Mouse (Mus musculus) forebrain, embryonic 14.5 days (tissue): Measurements from ENCODE around the gene Uckl1. TPM values are rescaled to one million over a fixed set of nuclear protein-coding genes. Genes with fewer than 3 reads are reported as not detected.

ENCODE experiments used
- ATAC-seq: fragments of 200-750 bp; cut with Nextera tagmentation; 2 replicates; pipeline ENCODE4 v1.8.0; 2017; ENCODE audit warnings: mild to moderate bottlenecking, moderate library complexity
- DNase-seq: peaks from one replicate; pipeline ENCODE4 v3.0.0-alpha.2; 2015; ENCODE audit warnings: low spot score
- H3K27ac ChIP-seq: fragments of 300-500 bp; sonication (generic); 2 replicates; pipeline ENCODE4 v1.5.1; 2014; ENCODE audit warnings: low read depth, mild to moderate bottlenecking, control low read depth, low read length, moderate library complexity
- H3K27me3 ChIP-seq: fragments of 300-500 bp; sonication (generic); replicated peaks from 2 replicates; pipeline ENCODE4 v1.6.1; 2014; ENCODE audit warnings: low read length, control low read depth, mixed read lengths; ENCODE audit not compliant: control insufficient read depth, insufficient read depth
- H3K36me3 ChIP-seq: fragments of 300-500 bp; sonication (generic); 2 replicates; pipeline ENCODE4 v1.6.1; 2014; ENCODE audit warnings: low read length, control low read depth; ENCODE audit not compliant: control insufficient read depth, insufficient read depth
- H3K4me1 ChIP-seq: fragments of 300-500 bp; sonication (generic); 2 replicates; pipeline ENCODE4 v1.6.1; 2014; ENCODE audit warnings: antibody characterized with exemption, low read length, control low read depth; ENCODE audit not compliant: control insufficient read depth, insufficient read depth
- H3K4me2 ChIP-seq: fragments of 300-500 bp; sonication (generic); 2 replicates; pipeline ENCODE4 v1.6.1; 2014; ENCODE audit warnings: mild to moderate bottlenecking, control low read depth, low read length
- H3K4me3 ChIP-seq: fragments of 300-500 bp; sonication (generic); 2 replicates; pipeline ENCODE4 v1.5.1; 2014; ENCODE audit warnings: low read depth, low read length, control low read depth
- H3K9ac ChIP-seq: fragments of 300-500 bp; sonication (generic); 2 replicates; pipeline ENCODE4 v1.6.1; 2014; ENCODE audit warnings: mild to moderate bottlenecking, low read length, control low read depth, moderate library complexity
- H3K9me3 ChIP-seq: fragments of 300-500 bp; sonication (generic); replicated peaks from 2 replicates; pipeline ENCODE4 v1.6.1; 2016; ENCODE audit warnings: low read length, control low read depth, mixed read lengths; ENCODE audit not compliant: control insufficient read depth
- WGBS: fragments of 180-500 bp; shearing (Covaris S2); extraction: QIAGEN DNeasy Blood & Tissue Kit; methylation state at CpG from one replicate; pipeline ENCODE4 v1.1.7; 2014; 5-methylcytosine and 5-hydroxymethylcytosine counted together
- polyA plus RNA-seq: library from polyadenylated mRNA; unstranded; fragments of >200 nt; fragmentation: Nextera tagmentation; extraction: Ambion mirVana; gene quantifications from 2 replicates; pipeline ENCODE4 v1.2.1, GENCODE M21; 2014

Gene Uckl1
- polyA plus RNA-seq, 1 experiment from 2014 or later = 60.0 TPM

DNA sequence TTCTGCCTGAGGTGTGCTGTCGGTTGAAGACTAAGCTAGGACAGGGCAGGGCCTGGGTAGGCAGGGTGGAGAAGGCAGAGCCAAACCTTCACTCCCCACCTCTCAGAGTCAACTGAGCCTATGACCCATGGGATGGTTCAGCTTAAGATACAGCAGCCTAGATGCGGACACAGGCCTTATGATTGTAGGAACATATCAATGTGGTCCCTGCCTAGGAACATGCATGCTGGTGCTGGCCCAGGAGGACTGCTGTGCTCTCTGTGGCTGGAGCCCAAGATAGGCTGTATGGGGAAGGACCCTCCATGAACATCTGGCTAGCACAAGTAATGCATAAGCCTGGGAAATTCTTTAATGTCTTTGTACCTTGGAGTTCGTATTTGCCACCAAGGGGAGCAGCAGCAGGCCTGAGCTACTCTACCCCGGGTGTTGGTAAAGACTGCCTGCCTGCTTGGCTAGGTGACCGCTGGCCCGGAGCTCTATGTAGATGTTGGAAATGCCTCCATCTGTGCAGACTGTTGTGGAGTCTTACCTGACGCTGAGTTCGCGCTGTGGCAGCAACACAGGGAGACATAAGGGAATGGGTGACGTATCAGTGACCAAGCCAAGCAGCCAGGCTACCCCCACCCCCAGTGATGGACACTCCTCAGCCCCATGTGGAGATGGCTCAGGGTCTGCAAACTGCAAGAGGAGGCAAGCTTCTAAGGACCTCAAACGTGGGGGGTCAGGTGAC, 12.6 kb downstream of the Uckl1 start:
- DNase-seq (no peak), ATAC-seq (no peak)
- Histone ChIP-seq H3K9ac (no peak overlapping the region), H3K4me1 (no peaks in the 10 kb centered on the region), H3K27me3 (no peaks in the 10 kb centered on the region), H3K27ac (no peak overlapping the region), H3K9me3 (no peaks in the 10 kb centered on the region), H3K36me3 (peaks cover 19% of the 10 kb centered on the region; the same call in 1 of the 2 replicates), H3K4me2 (no peak overlapping the region), H3K4me3 (no peak overlapping the region)
- WGBS = 90% methylated on average over 11 of the region's 11 CpGs

- no peak overlapping the region for H3K4me2 ChIP-seq
- no peaks in the 10 kb centered on the region for H3K9me3 ChIP-seq
- no peak for DNase-seq
- H3K36me3 ChIP-seq = peaks cover 19% of the 10 kb centered on the region; the same call in 1 of the 2 replicates
- no peak overlapping the region for H3K27ac ChIP-seq
- no peaks in the 10 kb centered on the region for H3K27me3 ChIP-seq
- H3K9ac ChIP-seq = no peak overlapping the region
- H3K4me3 ChIP-seq = no peak overlapping the region
- ATAC-seq = no peak
- no peaks in the 10 kb centered on the region for H3K4me1 ChIP-seq
- WGBS = 62% methylated on average over 6 of the region's 6 CpGs
These were observed 13.6 kb downstream of the Uckl1 start for GRCm38 (mm10) chr2:181570921-181571595.

DNA sequence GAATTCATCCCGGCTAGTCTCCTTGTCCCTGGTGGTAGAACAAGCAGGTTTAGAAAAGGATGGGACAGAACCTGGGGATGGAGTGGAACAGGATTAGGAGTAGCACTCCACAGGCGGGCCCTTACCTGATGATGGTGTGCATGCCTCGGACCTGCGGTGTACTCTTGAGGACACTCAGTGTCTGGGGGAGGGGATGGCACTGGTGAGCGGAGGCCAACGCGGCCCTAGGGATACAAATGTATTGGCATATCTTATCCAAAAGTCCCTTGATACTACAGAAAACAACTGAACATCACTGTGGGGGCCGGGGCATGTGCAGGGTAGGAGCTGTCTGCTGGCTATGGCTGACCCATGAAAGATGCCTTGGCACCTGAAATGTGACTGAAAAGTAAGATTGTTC, 14.3 kb downstream of the Uckl1 start:
- H3K9ac ChIP-seq = no peak overlapping the region
- WGBS = 87% methylated on average over 8 of the region's 8 CpGs

DNA sequence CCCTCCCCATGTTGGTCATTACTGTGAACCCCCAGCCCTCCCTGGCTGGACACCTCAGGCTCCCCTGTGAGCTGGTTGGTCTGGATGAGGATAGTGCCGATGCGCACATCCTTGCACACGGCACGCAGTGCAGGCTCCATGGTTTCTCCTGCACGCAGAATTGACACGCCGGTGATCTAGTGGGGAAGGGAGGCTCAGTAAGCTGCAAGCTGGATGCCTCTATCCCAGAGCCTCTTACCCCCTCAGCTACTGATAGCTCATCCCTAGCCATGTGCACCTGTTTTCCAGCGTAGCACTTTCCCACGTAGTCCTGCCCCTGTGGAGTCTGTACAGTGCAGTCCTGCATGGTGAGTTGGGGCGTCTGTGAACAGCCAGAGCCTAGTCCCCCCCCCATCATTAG, 14.8 kb downstream of the Uckl1 start:
- Histone ChIP-seq H3K36me3 (peaks cover 19% of the 10 kb centered on the region; the same call in 1 of the 2 replicates), H3K4me2 (no peak overlapping the region), H3K27me3 (no peaks in the 10 kb centered on the region), H3K27ac (no peak overlapping the region), H3K9ac (no peak overlapping the region), H3K9me3 (no peaks in the 10 kb centered on the region), H3K4me1 (no peaks in the 10 kb centered on the region), H3K4me3 (no peak overlapping the region)
- no peak for ATAC-seq
- 94% methylated on average over 10 of the region's 10 CpGs for WGBS
- DNase-seq = no peak

More for the DNA sequence above, 14.3 kb downstream of the Uckl1 start:
- Histone ChIP-seq H3K4me2 (no peak overlapping the region), H3K4me1 (no peaks in the 10 kb centered on the region), H3K36me3 (peaks cover 19% of the 10 kb centered on the region; the same call in 1 of the 2 replicates), H3K4me3 (no peak overlapping the region), H3K9me3 (no peaks in the 10 kb centered on the region), H3K27ac (no peak overlapping the region), H3K27me3 (no peaks in the 10 kb centered on the region)
- DNase-seq = no peak
- no peak for ATAC-seq

DNA sequence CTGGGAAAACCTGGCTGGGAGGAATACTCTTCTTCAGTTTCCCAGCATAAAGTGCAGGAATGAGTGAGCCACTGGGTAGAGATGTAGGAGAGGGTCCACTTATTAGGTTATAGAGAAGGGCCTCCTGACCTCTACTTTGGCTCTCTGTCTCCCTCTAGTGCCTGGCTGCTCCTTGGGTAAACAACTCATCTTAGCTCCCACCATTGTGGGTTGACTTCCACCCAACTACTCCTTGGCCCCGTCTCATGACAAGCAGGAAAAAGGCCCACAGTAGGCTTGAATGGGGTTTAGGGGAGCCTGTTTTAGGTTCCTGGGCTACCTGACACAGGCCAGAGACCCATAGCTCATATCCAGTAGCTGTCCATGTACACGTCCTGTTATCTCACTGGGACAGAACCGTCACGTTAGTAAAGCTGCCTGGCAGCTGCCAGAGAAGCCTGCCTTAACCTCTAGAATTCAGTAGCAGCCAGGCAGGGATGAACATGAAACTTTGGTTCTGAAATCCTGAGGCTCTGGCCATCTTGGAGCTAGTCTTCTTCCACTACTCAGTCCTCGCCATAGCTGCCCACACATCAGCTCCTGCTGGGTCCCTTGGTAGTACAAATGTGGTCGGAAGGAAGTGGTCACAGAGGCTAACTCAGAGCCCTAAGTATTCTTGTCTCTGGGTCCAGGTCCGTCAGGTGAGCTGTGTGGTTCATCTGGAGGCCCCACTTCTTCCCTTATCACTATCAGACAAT, 16.3 kb downstream of the Uckl1 start:
- ATAC-seq (no peak), DNase-seq (peak; percentile 36)
- Histone ChIP-seq H3K27me3 (no peaks in the 10 kb centered on the region), H3K4me3 (no peak overlapping the region), H3K27ac (no peak overlapping the region), H3K4me1 (no peaks in the 10 kb centered on the region), H3K9me3 (no peaks in the 10 kb centered on the region), H3K36me3 (0 out of 2 replicates have a peak, but pooled peaks cover 14% of the 10 kb centered on the region), H3K4me2 (no peak overlapping the region), H3K9ac (no peak overlapping the region)
- 82% methylated on average over 7 of the region's 7 CpGs for WGBS

- no peak overlapping the region for H3K9ac ChIP-seq
- no peak overlapping the region for H3K4me2 ChIP-seq
- no peak overlapping the region for H3K4me3 ChIP-seq
- H3K36me3 ChIP-seq = 0 out of 2 replicates have a peak, but pooled peaks cover 6% of the 10 kb centered on the region
- no peak overlapping the region for H3K27ac ChIP-seq
- no peak for ATAC-seq
- no peak for DNase-seq
- WGBS = 94% methylated on average over 3 of the region's 3 CpGs
- H3K4me1 ChIP-seq = no peaks in the 10 kb centered on the region
- no peaks in the 10 kb centered on the region for H3K9me3 ChIP-seq
- H3K27me3 ChIP-seq = no peaks in the 10 kb centered on the region
These were observed 17.4 kb downstream of the Uckl1 start for GRCm38 (mm10) chr2:181567338-181567737.

- no peak overlapping the region for H3K27ac ChIP-seq
- peaks cover 52% of the 10 kb centered on the region for H3K36me3 ChIP-seq
- no peak overlapping the region for H3K4me3 ChIP-seq
- H3K4me1 ChIP-seq = 0 out of 2 replicates have a peak, but pooled peaks cover 3% of the 10 kb centered on the region
- no peak overlapping the region for H3K4me2 ChIP-seq
- no peaks in the 10 kb centered on the region for H3K9me3 ChIP-seq
- H3K9ac ChIP-seq = no peak overlapping the region
- DNase-seq (no peak), ATAC-seq (no peak)
- H3K27me3 ChIP-seq = no peaks in the 10 kb centered on the region
These were observed 30.9 kb downstream of the Uckl1 start for GRCm38 (mm10) chr2:181553772-181554171.

DNA sequence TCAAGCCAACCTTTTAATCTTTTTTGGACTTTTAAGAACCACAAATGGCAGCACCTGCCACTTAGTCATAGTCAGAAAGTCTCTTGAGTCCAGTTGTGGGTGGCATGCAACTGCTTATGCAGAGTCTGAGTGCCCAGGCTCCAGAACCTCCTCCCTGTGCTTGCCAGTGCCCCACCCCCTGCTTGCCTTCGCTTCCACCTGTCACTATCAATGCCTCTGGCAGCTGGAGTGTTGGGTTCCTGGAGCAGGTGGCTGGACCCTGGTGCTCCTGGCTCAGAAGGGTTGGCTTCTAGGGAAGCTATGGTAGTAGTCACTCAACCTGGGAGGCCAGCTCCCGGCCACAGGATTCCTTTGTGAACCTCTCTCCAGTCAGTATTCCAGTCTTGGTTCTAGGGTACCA, 34.5 kb downstream of the Uckl1 start:
- WGBS = 93% methylated on average over 2 of the region's 2 CpGs
- Histone ChIP-seq H3K4me1 (0 out of 2 replicates have a peak, but pooled peaks cover 3% of the 10 kb centered on the region), H3K36me3 (peaks cover 78% of the 10 kb centered on the region), H3K9me3 (no peaks in the 10 kb centered on the region), H3K27ac (no peak overlapping the region), H3K4me2 (no peak overlapping the region), H3K9ac (no peak overlapping the region), H3K27me3 (no peaks in the 10 kb centered on the region), H3K4me3 (no peak overlapping the region)
- ATAC-seq (no peak), DNase-seq (no peak)
